Mouse (Mus musculus) lung, postnatal 25 days (tissue): ENCODE measurements at regions not wholly inside any gene's neighbourhood (a gene's known extent, or its start where the extent isn't known, plus 50 kb on each side); places are given as distances from the start of the nearest gene placed in this dataset.

Experiments used
- DNase-seq: peaks from one replicate; pipeline ENCODE4 v3.0.0; 2022; ENCODE audit warnings: low spot score

DNA sequence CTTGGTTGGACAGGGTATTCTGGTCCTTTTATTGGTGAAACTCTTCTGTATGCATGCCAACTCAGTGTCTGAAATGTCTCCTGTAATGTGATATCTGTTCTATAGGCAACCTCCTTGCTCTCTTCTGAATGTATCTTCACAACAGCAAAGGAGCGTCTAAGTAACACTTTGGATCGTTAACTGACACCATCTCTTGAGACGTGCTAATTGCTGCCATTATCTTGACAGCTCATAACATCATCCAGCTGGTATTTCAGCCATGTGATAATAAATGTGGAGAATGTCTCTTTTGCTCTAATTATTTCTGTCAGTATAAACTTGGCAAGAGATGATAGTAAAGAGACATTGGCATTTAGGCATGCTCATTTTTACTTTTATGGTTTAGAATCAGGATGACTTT, 68.8 kb upstream of the Col8a1 start:
- no peak for DNase-seq

DNA sequence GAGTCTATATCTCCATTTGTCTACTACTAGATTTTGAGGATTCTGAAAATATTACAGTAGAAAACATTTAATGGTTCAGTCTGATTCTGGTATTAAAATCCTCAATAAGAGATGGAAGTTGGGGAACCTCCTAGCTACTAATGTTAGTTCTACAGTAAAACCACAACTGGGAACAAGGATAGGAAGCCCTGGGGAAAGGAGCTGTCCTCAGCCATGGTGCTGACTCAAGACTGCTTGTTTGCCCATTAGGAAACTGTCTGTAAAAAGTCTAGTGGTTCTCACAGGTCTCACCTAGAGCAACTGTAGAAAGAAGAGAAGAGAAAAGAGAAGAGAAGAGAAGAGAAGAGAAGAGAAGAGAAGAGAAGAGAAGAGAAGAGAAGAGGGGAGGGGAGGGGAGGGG, 90.9 kb upstream of the Col8a1 start:
- no peak for DNase-seq

DNA sequence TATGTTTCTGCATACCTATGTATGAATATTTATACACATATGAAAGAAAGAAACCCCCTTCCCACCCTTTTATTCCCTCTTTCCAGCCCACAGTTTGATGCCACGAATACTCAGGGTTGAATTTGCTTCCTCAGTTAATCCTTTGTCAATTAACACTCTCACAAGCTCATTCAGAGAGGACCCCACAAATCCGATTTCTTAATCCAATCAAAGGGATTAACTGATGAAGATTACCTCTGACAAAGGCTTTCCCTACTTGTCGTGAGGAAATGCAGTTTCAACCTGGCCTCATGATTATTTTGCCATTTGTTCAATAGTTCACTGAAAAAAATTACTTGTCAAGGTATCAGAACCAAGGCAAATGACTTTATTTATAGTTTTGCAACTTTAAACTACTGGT, 91.8 kb upstream of the Col8a1 start:
- no peak for DNase-seq

DNA sequence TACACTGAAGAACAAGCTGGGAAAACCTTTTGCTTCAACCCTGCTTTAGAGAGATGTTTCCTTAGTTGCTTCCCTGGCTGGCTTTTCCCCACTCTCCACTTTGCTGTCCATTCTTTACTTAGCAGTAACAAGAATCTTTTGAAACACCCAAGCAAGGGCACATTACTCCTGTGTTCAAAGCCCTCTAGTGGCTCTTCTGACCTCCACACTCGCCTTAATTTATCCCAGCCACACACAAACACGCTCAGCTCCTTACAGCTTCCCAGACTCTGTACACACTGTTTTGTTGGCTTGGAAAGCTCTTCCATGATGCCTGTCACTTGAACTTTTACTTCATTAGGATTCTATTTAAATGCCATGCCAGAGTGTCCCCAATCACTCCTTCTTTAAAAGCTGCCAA, 97.3 kb upstream of the Col8a1 start:
- DNase-seq, result no peak

DNA sequence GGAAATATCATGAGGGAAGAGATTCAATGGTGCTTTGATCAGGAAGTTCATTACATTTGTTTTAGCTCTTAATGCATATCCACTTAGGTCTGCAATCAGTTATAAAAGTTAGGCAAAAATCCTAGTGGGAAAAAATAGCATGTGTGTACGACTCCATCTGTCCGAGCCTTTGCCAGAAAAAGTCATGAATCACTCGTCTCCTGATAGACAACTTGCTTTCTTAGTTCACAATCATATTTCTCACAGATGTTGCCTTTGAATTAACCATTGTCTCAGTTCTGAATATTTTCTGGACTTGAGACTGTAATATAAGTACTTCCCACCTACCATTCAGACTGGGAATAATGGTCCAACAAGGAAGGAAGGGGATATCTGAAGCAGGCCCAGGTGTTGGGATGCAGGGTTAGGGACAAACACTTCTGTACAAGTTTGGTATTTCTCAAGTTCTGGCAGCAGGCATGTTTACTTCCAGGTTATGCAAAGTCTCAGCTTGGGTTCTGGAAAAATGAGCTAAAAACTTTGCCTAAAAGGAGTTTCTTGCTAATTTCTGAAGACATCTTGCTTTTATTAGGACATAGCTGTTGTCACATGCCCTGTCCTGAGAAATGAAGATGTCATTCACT, 98.4 kb upstream of the Col8a1 start:
- no peak for DNase-seq

DNA sequence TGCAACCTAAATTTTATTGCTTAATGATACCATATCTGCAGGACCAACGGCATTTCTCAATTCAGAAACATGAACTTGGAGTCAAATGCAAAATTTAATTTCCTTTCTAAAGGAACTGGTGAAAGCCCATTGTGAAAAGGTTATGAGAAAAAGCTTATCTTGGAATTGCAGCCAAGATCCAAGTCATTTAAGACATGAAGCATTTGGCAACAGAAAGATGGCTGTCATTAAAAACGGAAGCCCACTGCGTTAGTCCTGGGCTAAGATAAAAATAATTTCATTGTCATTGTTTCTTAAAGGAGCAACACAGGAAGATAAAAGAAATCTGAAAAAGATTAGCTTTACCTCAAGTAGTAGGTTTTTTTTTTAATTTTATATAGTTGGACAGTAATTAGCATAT, 99.2 kb upstream of the Col8a1 start:
- DNase-seq, result no peak

DNA sequence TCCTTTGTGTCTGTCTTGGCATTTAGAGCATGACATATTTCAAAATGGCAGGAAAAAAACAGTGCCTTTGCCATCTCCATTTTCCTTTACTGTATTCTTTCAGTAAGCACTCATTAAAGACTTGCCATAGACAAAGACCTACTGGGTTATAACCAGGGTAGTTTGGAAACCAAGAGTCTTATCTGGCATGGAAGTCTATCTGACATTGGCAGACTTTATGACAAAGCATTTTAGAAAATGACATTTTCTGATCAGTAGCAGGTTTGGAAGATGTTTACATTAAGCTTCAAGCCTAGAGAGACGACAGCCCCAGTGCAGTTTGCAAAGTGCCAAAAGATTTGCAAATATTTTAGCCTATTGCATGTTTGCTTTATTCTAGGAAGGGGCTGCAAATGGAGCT, 102.5 kb upstream of the Col8a1 start:
- no peak for DNase-seq

DNA sequence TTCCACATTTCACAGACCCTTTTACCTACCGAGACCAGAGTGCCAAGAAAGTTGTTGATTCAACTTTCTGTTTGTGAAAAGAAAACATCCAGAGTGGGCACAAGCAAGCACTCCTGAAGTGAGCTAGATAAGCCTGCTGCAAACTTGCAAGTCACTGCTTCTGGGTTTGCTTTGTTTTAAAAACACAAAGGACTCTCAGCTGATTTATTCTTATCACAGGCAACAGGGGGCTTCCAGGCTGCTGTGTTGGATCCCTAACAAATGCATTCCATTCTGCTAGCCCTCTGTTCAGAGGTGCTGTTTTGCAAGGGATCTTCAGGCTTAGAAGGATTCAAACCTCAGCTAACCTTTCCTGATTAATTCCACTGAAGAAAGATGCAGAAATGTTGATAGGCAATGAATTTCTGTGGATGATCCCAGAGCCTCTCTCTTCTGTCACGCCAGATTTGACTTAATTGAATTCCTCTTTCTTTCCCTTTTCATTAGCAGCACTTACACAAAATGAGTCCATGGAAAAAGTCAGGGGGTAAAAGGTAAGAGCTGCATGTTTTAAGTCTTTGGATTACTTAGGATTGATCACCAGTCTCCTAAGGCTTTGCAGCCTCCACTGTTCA, 103.7 kb upstream of the Col8a1 start:
- DNase-seq, result no peak

DNA sequence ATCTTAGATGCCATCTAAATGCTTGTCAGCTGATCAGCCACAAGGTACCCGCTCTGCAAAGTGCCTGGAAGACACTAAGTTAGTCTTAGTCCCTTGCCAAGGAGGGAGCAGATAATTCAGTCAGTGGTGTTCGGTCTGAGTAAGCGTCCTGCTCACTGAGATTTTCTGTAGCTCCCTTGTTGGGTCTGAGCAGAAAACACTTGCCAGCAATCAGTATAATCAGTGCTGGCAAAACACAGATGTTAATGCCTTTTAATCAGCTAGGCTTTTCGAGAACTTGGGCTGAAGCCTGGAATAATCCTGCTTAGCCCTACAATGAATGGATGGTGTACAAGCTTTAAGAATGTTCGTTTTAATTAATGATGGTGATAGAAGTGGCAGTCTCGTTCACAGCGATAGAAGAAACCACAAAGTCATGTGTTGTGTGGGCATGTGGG, 104.2 kb upstream of the Col8a1 start:
- DNase-seq, result no peak

DNA sequence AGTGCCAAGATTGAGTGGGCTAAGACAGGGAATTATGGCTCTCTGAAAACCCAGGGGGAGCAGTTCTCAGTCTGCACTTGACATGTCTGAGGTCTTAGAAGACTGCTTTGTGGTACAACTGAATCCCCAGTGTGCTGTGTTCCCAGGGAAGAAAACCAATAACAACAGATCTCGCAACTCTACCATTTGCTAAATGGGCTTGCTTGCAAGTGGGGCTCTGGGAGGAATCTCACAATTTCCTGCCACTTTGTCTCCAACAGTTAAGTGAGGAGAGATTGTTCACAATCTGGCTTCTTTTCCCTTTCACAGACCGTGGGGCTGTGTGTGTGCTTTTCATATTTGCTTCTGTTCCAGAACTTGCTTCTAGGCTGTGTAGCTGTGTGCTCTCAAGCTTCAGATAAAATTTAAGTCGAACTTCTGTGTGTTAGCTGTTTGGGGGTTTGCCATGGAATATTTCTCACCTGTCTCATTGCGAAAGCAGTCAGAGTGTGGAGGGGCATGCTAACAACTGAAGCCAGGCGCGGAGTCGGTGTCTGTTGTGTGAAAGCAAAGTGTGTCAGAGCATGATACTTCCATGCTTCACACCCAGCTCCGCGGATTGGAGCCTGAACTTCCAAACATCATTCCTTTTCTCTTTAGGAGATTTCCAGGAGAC, 108.8 kb upstream of the Col8a1 start:
- DNase-seq, result no peak

DNA sequence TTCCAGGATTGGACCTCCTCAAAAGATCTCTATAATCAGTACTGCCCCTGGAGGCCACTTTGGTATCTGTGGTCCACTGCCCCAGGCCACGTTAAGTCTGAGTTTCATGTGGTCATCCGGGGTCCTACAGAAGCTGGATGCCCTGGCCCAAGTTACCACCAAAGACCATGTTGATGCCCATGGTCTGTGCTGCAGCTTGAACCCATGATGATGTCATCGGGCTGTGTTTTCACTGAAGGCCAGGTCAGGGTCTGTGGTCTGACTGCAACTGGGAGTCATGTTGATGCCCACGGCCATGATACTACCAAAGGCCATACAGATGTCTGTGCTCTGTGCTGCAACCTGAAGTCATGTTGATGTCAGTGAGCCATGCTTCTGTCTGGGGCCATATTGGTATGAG, 122.3 kb upstream of the Col8a1 start:
- no peak for DNase-seq

DNA sequence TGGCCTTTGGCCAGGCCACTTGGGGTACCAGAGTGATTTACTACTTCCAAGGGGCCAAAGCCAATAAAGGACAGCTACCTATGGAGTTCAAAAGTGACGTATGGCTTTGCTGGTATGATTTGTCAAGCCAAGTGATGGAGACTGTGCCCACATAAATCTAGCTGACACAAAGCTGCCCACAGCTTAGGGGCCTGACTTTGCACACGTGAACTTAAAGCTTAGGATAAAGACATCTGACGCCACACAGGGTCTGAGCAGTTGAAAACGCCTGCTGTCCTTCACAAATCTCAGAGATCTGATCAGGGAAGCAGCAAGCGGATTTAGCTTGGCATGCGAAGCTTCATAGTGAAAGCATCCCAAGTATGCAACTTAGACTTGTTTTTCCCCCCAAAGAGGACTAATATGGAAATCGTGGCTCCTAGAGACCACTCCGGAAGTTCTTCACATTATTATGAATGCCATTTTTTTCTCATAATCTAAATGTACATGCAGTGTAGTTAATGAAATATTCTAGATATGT, 127.1 kb upstream of the Col8a1 start:
- DNase-seq, result no peak

DNA sequence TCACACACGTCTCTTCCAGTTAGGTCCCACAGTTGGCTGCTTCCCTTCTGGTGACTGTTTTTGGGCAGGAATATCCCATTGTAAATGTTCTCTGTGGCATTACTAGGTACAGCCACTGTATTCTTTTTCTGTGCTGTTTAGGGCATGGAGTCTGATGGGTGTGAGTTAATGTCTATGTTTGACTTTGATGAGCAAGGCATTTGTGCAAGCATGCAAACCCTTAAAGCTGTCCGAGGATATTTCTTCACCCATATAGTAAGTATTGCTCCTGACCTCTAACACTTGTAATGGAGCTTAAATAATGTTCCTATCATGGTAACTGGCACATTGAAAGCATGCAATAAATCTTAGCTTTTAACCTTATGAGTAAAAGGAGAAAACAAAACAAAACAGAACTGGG, 133.6 kb upstream of the Col8a1 start:
- DNase-seq, result no peak

DNA sequence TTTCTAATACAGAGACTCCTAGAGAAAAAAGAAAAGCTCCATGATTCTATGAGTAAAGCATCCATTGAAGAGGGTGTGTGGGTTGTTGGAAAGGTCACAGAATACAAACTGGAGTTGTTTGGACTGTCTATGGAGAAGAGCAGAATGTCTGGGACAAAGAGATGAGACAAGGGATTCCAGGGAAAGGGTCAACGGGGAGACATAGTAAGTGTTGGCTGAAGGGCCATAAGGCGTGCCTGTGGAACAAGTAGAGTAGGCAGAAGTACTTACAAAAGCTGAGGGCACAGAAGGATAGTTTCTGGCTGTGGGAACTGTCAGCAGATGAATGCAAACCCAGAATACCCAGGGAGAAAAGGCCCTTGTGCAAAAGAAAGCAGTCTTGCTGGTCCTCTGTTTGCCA, 134.0 kb upstream of the Col8a1 start:
- DNase-seq, result no peak

DNA sequence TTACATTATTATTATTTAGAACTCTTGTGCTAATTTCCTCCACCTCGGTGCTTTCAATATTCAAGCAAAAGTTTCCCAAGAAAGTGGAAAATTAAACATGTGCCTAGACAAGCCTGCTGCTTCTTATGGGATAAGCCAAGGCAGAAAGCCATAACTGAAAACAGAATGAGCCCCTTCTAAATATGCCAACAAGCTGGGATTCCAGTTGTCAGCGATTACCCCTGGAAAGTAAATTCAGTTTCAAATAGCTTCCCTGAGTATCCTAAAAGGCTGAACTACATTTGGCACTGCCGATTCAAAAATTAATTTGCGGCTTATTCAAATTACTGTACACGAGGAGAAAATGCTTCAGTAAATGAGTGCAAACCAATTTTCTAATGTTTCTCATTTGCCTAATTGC, 135.6 kb upstream of the Col8a1 start:
- DNase-seq, result no peak

DNA sequence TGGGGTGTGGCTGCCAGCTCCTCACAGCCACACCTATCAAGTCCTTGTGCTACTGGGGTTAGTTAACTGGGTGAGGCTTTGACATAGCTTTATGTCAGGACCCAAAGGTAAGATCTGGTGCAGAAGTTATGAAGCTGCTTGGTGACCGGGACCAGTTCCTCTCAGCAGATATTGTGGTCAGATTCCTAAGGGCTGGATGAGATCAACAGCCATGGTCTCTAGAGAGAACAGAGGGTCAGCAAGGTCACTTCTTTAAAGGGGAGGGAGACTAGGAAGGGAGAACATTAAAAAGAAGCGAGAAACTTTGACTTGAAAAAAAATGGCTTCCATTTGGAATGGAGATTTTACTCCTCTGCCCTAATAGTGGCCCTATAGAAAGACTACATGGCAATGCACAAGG, 138.6 kb upstream of the Col8a1 start:
- no peak for DNase-seq

DNA sequence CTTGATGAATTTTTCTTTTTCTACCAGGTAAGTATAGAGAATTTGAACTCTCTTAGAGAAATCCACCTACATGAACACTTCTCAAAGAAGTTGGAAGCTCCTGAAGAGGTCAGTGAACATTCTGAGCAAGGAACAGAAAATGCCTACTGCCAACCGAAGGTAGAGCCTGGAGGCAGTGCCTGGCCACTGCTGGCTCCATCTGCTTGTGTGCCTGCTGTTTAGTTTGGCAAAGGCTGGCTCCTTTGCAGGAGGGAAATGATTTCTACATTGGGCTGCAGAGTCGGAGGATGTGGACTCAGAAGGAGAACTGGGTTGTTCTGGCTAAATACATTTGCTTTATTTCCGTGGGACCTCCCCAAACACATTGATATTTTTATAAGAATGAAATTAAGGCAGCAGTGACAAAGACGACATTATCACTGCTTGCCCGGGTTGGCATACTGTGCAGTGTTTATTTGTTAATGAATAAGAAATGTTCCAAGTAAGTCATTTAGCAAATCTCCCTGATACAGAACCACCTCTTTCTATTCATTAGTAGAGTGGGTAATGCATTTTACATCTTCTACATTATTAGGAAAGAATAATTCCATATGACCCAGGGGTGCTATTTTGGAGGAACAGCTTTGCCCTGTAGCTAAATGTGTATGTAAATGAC, 139.3 kb upstream of the Col8a1 start:
- DNase-seq, result no peak

DNA sequence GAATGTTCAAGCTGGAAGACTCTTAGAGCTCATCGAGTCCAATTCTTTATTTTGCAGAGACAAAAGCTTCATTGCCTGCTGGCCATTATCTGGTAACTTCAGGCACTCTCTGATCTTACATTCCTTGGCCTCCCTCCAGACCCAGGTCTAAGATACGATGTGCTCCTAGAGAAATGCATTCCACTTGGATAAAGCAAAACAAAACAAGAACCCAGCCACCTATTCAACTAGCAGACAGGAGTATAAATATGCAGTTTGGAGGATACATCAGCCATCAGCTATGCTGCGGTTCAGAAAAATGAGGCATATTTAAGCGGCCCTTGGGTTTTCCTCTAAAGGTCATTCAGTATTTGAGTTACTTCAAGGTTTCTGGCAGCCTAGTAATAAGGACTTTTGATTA, 146.5 kb upstream of the Col8a1 start:
- no peak for DNase-seq

DNA sequence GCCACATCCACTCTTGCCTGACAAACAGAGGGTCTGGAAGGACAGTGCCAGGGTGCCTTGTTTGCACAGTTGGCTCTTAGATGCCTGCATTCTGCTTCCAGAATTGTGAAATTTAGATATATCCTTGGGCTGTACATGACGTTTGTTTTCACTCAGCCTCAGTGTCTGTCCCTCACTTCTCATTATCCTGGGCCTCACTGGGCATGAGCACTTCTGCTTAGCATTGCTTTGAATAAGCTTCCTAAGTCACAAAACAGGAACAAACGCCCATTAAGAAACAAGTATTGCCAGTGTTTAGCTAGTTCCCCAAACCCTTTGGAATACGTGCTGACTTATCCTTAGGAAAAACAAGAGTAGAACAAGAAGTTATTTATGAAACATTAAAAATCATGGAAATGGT, 148.0 kb upstream of the Col8a1 start:
- DNase-seq, result no peak

DNA sequence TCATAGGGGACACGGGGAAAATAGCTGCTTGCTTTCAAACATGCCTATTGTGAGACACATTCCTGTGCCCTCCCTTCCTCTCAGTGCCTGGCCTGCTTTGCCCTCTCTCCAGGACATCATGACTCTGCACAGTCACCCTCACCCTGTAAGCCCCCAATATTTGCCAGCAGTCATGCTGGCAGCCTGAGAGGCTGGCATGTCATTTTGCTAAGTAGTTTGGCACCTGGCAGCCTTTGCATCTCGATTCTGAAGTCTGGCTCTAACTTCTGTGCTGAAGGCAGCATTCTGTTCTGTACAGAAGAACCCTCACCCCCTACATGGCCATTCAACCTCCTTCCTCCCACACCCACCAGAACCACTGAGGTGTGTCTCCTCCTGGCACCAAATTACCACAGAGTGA, 157.5 kb upstream of the Col8a1 start:
- no peak for DNase-seq

DNA sequence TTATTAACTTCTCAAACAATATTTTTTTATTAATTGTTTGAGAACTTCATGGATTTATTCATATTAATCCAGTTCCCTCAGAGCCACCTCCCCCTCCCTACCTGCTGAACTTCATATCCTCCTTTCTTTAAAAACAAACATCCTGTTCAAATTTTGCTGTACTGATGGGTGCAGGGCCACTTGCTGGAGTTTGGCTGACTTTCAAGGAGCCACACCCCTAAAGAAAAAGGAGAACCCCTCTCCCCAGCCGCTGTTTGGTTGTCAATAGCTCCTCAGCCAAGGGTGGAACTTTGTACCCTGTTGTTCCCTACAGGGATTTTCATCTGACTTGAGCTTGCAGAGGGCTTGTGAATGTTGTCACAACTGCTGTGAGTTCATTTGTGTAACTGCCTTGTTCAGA, 160.0 kb upstream of the Col8a1 start:
- no peak for DNase-seq

DNA sequence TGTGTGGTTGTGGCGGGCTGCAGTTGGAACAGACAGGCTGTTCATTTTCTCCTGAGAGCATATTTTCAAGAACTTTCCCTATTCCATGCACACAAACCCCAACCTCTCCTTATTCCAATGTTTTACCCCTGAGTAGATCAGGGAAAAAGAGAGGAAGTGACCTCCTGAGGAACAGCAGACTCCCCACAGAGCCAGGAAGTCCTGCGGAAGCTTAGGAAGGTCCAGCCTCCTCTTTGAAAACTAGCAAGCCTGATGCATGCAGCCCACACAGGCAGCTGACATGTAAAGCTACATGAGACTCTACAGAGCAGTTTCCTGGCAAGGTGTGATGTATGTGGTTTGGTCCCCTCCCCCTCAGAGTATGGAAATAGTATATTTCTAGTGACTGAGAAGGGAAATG, 160.9 kb upstream of the Col8a1 start:
- no peak for DNase-seq

DNA sequence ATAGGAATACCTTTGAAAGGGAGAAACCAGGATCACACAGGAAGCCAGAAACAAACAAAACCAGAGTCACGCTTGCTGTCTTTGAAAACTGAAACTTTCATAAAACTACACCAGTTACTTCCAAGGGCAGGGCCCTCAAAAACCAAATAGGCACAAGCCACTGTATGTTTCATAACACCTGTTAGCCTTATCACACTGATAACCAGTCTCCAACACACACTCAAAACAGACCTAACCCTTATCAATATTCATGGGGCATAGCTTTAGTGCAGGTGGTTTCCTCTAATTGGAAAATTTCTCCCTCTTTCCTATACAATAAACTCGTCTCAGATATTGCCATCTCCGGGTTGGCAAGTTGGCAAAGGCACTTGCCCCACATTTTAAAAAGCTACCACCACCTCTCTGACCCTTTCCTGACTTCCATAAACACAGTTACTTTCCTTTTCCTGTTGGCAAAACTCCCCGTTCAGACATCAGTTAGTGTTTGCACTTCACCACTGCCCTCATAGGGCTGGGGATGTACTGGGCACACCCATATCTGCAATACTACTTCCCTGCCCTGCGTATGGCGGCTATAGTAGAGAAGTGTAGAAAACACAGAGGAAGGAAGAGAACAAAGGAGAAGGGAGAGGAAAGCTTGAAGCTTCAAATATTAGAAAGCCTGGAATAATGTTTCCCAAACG, 169.1 kb upstream of the Col8a1 start:
- DNase-seq, result no peak
